Mouse (Mus musculus) lung, postnatal 0 days (tissue): Measurements from ENCODE around the gene Aen.

Experiments used
- CTCF ChIP-seq: IDR thresholded peaks from 2 replicates; pipeline ENCODE4 v1.5.1; 2016; ENCODE audit warnings: antibody characterized with exemption, mild to moderate bottlenecking
- EP300 ChIP-seq: IDR thresholded peaks from 2 replicates; pipeline ENCODE4 v1.6.1; 2016; ENCODE audit warnings: antibody characterized with exemption, mild to moderate bottlenecking, control low read depth

GRCm38 (mm10) chr7:78953886-78954572, 58.4 kb downstream of the Aen start:
- TF ChIP-seq CTCF = no peak
- TF ChIP-seq EP300 = no peak
